Mouse (Mus musculus) MEL (cell line): ENCODE measurements around the gene H2al1d.

Experiments used
- CTCF ChIP-seq, 3 experiments: IDR thresholded peaks in 2 of 3; conservative IDR thresholded peaks in 1 of 3; 2 replicates each; pipeline ENCODE4 v1.5.1; 2011 to 2012; ENCODE audit warnings: low read length in 3 of 3, low read depth in 2 of 3, mild to moderate bottlenecking in 2 of 3, improper control_type of control experiment in 1 of 3, inconsistent platforms in 1 of 3, mixed read lengths in 1 of 3, moderate library complexity in 1 of 3; ENCODE audit not compliant: control insufficient read depth in 1 of 3, insufficient read depth in 1 of 3, poor library complexity in 1 of 3, severe bottlenecking in 1 of 3
- E2F4 ChIP-seq: IDR thresholded peaks from 2 replicates; pipeline ENCODE4 v1.6.1; 2011; ENCODE audit warnings: low read depth, low read length, improper control_type of control experiment, borderline replicate concordance
- EP300 ChIP-seq, 2 experiments: IDR thresholded peaks; 2 replicates each; pipeline ENCODE4 v1.6.1; 2011; ENCODE audit warnings: improper control_type of control experiment in 2 of 2, low read length in 2 of 2, low read depth in 1 of 2, mild to moderate bottlenecking in 1 of 2
- HCFC1 ChIP-seq: IDR thresholded peaks from 2 replicates; pipeline ENCODE4 v1.6.1; 2012; ENCODE audit warnings: low read depth, mild to moderate bottlenecking, inconsistent platforms, low read length, improper control_type of control experiment, moderate library complexity
- KAT2A ChIP-seq: conservative IDR thresholded peaks from 2 replicates; pipeline ENCODE4 v1.6.1; 2012; ENCODE audit warnings: low read depth, low read length, improper control_type of control experiment, inconsistent platforms
- MAX ChIP-seq: IDR thresholded peaks from 2 replicates; pipeline ENCODE4 v1.6.1; 2011; ENCODE audit warnings: low read length, improper control_type of control experiment
- POLR2A ChIP-seq, 2 experiments: IDR thresholded peaks; 2 replicates each; pipeline ENCODE4 v1.6.1; 2011 to 2012; ENCODE audit warnings: low read length in 2 of 2, mild to moderate bottlenecking in 2 of 2, control low read depth in 1 of 2, improper control_type of control experiment in 1 of 2, low read depth in 1 of 2, moderate library complexity in 1 of 2; ENCODE audit not compliant: control insufficient read depth in 1 of 2, insufficient read depth in 1 of 2, poor library complexity in 1 of 2
- RAD21 ChIP-seq: IDR thresholded peaks from 2 replicates; pipeline ENCODE4 v1.6.1; 2011; ENCODE audit warnings: mild to moderate bottlenecking, low read depth, low read length, improper control_type of control experiment
- USF1 ChIP-seq: IDR thresholded peaks from 2 replicates; pipeline ENCODE4 v1.6.1; 2014; ENCODE audit warnings: low read depth, mild to moderate bottlenecking, inconsistent platforms, low read length, improper control_type of control experiment, moderate library complexity
- ZNF384 ChIP-seq: IDR thresholded peaks from 2 replicates; pipeline ENCODE4 v1.6.1; 2012; ENCODE audit warnings: low read depth, mild to moderate bottlenecking, inconsistent platforms, low read length, improper control_type of control experiment

GRCm38 (mm10) chrX:11269074-11269473 lies 39.5 kb upstream of the H2al1d start:
- no peak for TF ChIP-seq MAX
- TF ChIP-seq POLR2A (IDR thresholded peaks at IDR 0.05; ENCODE audit: control insufficient read depth in 1 of 2, insufficient read depth in 1 of 2, low read depth in 1 of 2, low read length in 2 of 2, poor library complexity in 1 of 2): no peak
- TF ChIP-seq CTCF (IDR thresholded peaks at IDR 0.05 in 2 of 3, conservative IDR thresholded peaks at IDR 0.05 in 1 of 3; ENCODE audit: control insufficient read depth in 1 of 3, insufficient read depth in 1 of 3, low read depth in 2 of 3, low read length in 3 of 3, poor library complexity in 1 of 3, severe bottlenecking in 1 of 3): no peak
- no peak for TF ChIP-seq KAT2A
- no peak for TF ChIP-seq HCFC1
- no peak for TF ChIP-seq USF1
- no peak for TF ChIP-seq EP300 (IDR thresholded peaks at IDR 0.05; ENCODE audit: low read depth in 1 of 2, low read length in 2 of 2)
- no peak for TF ChIP-seq ZNF384
- TF ChIP-seq RAD21: no peak
- no peak for TF ChIP-seq E2F4
